Mouse (Mus musculus) cerebellum, adult 2 months (tissue): ENCODE measurements at regions not wholly inside any gene's neighbourhood (a gene's known extent, or its start where the extent isn't known, plus 50 kb on each side); places are given as distances from the start of the nearest gene placed in this dataset.

ENCODE experiments used
- CTCF ChIP-seq: fragments of 200-500 bp; IDR thresholded peaks from 2 replicates; pipeline ENCODE4 v1.5.1; 2011; ENCODE audit warnings: low read depth, mild to moderate bottlenecking, control low read depth, low read length, moderate library complexity, borderline replicate concordance; ENCODE audit not compliant: insufficient read depth
- POLR2A ChIP-seq: fragments of 200-500 bp; IDR thresholded peaks from 2 replicates; pipeline ENCODE4 v1.6.1; 2011; ENCODE audit warnings: low read length, control low read depth, borderline replicate concordance; ENCODE audit not compliant: insufficient read depth

GRCm38 (mm10) chr5:97226425-97226824, 115.0 kb upstream of the Paqr3 start:
- TF ChIP-seq CTCF (no peak), POLR2A (no peak)
